Mouse (Mus musculus) lung, postnatal 36 days (tissue): ENCODE data around the gene Dnmt1.
"Not testable (repeated sequence)": the region's sequence is repeated elsewhere in the genome, so short reads cannot be mapped to it uniquely, and the experiment has no call there.

Source experiments
- DNase-seq: peaks from one replicate; pipeline ENCODE4 v3.0.0; 2022; ENCODE audit warnings: mixed read lengths

Dnmt1 gene

DNA sequence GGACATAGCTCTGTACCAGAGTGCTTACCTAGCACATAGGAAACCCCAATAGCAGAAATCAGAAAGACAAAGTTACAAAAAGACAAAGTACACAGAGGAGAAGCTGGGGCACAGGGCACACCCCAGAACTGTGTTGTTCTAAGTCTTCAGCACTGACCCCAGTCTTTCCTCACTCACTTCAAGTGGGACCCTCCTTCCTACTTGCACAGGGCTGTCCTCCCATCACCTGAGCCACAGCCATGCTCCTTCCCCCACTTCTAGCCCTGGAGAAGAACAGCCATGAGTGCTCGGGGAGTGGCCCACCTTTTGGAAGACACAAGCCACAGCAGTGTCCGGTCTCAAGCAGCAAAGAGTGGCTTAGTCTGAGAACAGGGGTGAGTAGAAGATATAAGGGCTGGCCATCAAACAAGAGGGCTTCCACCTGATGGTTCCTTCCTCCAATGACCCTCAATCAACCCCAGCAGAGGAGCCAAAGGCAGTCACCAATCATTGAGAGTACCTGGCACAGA, at the start of gene Dnmt1:
Gene Dnmt1 (minus strand): TSS at position 459 of the 509 bp plus-strand sequence.
- no peak for DNase-seq

- no peak for DNase-seq
These were observed 48.3 kb upstream of the Dnmt1 start for GRCm38 (mm10) chr9:21008007-21008406.

DNA sequence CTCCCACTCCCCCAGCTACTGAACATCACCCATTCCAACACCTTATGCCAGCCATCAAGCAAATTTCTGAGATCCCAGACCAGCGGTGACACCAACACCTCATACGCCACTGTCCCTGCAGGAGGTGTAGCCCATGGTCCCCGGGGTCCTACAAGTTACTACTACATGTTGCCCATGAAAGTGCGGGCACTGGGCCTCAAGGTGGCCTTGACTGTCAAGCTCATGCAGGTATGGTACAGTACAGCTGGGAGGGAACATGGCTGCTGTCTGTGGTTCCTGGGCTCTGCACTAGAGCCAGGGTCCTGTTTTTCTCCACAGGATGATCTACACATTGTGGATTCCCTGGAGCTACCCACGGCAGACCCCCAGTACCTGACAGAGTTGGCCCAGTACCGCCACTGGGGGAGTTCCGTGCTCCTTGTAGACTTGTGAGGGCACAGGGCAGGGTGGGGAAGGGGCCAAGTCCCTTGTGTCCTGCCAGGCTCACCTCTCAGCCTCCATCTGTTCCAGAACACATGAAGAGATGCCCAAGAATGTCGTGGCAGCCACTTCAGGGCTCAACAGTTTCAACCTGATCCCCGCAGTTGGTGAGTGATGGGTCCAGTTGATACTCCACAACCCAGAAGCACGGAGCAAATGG, 47.7 kb upstream of the Dnmt1 start:
- no peak for DNase-seq

DNA sequence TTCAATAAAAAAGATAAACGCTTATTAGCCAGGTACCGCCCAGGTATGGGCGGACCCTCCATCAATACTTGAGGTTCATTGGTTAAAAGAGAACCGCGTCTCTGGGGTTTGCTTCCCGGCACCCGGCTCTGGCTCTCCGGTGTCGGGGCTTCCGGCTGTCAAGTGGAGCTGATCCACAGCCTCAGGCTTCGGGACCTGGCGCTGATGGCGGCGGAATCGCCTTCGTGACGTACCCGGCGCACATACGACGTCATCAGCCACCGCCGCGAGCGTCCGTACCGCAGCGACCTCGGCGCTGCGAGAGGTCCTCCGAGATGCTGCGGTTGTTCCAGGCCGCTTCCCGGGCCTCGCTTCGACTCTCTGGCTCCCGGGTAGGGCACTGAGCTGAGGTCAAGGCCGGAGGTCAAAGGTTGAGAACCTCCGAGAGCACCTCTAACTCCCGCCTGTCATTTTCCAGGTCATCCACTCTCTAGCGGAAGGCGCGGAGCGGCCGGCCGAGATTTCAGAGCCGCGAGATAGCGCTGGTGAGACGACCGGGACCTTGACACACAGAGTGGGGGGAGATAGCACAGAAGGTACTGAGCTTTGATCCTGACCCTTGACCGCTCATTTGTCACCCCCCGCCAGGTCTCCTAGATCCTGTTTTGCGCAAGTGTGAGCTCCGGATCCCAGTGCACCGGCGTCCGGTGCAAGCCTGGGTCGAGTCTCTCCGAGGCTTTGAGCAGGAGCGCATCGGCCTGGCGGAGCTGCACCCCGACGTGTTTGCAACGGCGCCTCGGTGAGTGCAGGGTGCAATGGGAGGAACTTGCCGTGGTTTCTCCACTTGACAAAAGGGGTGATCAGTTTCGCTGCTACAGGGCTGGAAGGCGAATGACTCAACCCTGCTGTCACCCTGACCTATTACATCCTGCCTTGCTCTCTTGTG, 43.2 kb upstream of the Dnmt1 start, which contains the start of gene Mrpl4:
Gene Mrpl4 (plus strand): TSS at position 112 of the 925 bp plus-strand sequence.
- DNase-seq: peak; percentile 85

DNA sequence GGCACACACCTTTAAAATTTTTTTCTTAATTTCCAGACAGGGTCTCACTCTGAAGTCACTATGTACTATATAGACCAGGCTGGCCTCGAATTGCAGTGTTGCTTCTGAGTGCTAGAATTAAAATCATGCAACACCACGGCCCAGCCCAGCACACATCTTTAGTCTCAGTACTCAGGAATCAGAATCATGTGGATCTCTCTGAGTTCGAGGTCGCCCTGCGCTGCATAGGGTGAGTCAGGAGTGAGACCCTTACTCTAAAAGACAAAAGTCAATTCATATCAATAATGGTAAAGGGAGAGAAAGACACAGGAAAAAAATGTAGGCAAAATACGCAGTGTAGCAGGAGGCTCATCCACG, 42.6 kb upstream of the Dnmt1 start:
- no peak for DNase-seq

- no peak for DNase-seq
These were observed 42.0 kb upstream of the Dnmt1 start for GRCm38 (mm10) chr9:21001651-21002200.

DNA sequence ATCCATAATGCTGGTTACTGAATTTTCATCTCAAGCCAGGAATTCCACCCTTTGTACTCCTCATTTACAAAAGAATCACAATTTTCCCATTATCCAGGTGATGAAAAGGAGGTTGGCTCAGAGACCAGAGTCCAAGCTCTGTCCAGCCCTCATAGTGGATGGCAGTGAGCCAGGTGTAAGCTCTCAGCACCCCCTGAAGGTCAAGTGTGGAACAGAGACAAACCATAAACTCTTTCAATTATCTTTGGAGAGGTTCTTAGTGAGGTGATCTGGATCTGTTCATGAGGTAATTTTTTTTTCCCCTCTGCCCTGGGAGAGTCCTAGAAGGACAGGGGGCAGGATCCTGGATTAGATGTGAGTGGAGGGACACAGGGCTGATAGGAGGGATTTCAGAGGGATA, 41.1 kb upstream of the Dnmt1 start:
- DNase-seq: peak; percentile 44

DNA sequence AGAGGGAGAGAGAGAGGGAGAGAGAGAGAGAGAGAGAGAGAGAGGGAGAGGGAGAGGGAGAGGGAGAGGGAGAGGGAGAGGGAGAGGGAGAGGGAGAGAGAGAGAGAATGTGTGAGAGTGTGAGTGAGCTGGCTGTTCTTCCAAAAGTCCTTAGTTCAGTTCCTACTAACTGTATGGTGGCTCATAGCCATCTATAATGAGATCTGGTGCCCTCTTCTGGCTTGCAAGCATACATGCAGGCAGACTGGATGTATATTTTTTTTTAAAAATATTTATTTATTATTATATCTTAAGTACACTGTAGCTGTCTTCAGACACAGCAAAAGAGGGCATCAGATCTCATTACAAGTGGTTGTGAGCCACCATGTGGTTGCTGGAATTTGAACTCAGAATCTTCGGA, 38.6 kb upstream of the Dnmt1 start:
- not testable (repeated sequence) for DNase-seq

GRCm38 (mm10) chr9:20997065-20997464, 37.4 kb upstream of the Dnmt1 start:
- no peak for DNase-seq

GRCm38 (mm10) chr9:20995069-20995468, 35.4 kb upstream of the Dnmt1 start:
- no peak for DNase-seq

DNA sequence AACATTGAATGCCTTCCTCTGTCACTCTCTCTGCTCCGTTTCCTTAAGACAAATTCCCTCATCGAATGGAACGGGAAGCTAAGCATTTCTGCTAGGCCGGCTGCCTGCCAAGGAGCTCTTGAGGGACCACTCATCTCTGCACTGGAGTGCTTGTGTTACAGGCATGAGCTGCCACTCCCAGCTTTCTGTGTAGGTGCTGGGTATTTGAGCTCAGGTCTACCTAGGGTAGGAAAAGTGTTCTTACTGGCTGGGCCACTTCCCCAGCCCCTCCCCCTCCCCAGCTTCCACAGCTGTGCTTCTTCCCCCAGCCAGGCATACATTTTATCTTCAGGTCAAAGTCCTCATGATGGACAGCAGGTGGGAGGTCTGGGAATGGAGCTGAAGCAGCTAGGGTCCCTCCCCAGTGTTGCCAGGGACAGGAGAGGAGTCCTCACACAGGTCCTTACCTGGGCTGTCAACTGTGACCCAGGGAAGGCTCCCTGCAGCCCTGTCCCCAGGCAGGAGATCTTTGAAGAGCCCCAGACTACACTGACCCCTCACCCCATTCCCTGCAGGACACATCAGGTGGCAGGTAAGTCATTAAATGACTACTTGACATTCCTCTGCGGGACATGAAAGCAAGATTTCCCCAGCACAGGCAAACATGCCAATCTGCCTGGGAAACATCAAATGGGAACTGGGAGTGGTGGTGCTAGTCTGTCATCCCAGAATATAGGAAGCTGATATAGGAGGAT, 33.6 kb upstream of the Dnmt1 start:
- peak; percentile 95 for DNase-seq

GRCm38 (mm10) chr9:20991587-20991986, 31.9 kb upstream of the Dnmt1 start:
- DNase-seq: no peak

- DNase-seq: peak; percentile 86
These were observed 31.2 kb upstream of the Dnmt1 start for GRCm38 (mm10) chr9:20990861-20991260.

DNA sequence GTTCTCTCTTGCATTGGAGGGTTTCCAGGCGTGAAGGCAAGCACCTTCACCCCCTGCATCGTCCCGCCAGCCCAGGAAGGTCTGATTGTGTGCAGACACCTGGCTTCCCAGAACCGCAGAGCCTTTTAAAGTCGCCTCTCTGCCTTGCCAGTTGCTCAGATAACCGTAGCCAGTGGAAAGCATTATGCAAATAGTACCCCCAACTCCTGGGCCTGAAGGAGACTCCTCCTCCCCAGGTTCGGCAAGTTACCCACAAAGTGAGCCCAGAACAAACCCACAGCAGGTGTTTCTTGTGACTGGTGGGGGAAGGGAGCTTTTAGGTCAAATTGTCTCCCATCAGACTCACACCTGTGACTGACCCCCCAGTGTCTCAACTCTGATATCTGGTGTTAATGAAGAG, 28.3 kb upstream of the Dnmt1 start:
- DNase-seq: no peak

DNA sequence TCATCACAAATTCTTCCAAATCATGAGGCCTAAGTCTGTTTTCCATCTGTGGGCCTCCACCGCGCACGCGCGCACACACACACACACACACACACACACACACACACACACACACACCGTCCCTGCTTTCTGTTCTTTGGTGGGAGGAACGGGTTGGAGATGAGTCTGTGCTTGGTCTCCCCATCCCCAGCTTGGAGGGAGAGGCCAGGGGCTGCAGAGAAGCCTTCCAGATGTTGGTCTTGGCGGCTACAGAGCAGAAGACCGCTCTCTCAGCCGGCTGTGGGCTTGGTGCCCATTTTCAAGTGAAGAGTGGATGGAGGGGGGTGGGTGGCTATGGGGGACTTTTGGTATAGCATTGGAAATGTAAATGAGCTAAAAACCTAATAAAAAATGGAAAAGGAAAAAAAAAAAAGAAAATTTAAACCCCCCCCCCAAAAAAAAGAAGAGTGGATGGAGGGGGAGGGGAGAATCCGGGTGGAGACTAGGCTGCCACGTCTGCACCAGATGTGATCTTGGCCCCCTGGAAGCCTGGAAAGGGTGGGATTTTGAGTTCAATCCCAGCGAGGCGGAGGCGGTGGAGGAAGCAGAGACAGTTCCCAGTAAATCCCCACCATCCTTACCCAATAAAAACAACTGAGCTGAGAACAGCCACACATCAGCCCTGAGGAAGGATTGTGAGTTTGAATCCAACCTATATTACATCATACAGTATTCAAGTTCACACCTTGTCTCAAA, 27.4 kb upstream of the Dnmt1 start:
- no peak for DNase-seq

- DNase-seq: no peak
These were observed 23.5 kb upstream of the Dnmt1 start for GRCm38 (mm10) chr9:20983169-20983568.

DNA sequence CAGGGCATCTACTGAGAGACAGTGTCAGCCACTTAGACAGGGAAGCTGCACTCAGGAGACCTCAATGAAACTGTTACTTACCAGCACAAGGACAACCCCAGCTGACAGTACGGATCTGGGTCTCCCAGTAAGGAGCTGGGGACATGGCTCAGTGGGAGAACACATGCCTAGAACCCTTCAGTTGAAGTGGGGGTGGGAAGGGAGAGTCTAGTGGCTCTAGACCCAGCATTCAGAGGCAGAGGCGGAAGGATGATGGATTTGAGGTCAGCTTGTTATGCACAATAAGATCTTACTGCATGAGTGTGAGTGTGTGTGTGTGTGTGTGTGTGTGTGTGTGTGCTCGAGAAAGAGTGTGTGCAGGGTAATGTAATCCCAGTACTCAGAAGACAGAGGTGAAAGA, 22.5 kb upstream of the Dnmt1 start:
- no peak for DNase-seq

- DNase-seq: no peak
These were observed 20.1 kb upstream of the Dnmt1 start for GRCm38 (mm10) chr9:20979769-20980168.

DNA sequence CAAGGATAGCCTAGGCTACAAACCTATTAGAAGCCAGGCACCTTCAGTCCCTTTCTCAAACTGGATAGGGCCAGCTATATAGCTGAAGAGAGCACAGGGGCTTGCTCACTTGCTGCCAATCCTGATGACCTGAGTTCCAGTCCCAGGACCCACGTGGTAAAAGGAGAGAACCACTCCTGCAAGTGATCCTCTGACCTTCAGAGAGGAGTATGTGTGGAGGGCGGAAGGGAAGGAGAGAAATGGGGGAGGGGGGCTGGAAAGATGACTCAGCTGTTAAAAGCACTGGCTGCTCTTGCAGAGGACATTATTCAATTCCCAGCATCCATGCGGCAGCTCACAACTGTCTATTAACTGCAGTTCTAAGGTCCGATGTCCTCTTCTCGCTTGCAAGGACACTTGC, 19.5 kb upstream of the Dnmt1 start:
- DNase-seq: no peak

DNA sequence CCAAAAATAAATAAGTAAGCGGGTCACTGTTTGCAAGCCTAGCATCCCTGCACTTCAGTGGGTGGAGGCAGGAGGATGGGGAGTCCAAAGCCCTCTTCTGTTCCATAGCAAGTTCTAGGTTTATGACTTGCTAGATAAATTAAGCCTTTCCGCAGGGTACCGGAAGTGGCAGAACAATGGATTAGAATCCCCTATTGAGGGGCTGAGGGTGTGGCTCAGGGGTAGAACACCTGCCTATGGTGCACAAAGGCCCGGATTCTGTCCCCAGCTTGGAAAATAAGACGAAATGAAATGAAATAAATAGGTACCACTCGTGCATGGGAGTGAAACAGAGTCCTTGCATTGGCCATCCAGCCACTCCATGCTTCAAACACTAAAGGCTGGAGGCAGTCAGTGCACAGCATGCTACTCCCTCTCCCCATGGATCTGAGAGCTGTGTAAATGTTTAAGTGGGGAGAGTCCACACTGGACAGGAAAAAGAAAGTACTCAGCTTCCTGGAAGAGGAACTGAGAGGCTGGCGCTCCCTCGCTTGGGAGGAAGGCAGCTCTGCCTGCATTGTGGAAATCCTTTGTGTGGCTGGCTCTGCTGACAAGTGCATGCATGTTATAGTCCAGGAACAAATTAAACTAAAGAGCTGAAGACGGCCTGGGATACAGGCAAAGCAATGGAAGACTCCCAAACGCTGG, 18.9 kb upstream of the Dnmt1 start:
- peak; percentile 35 for DNase-seq

DNA sequence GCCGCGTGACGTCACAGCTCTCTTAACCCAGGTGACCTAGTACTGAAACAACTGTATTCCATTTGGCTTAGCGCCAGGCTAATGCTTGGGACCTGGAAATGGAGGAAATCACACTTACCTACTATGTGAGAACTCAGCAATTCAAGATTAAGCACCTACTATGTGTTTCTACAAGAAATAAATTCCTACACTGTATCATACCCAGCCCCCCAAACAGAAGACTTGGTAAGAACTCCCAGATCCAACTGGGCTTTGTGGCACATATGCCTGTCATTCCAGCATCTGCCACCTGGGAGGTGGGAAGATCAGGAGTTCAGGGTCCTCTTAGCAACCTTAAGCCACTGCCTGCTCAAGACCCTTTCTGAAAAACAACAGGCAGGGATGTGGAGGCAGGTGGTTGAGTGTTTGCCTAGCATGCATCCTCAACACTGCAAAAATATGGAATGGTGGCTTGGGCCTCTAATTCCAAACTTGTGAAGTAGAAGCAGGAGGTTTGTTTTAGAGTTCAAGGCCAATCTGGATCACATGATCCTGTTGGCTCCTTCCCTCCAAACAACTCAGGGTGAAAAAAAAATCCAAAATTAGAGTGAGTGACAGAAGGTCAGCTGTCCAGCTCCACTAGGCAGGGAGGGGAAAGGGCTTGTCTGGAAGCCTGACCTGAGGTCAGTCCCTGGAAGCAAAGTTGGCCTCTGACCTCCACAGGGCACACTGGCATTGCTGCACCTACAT, 17.4 kb upstream of the Dnmt1 start:
- peak; percentile 39 for DNase-seq
